Comparison of ENCODE assay signal across 12 mouse cellular contexts in the genomic region with DNA sequence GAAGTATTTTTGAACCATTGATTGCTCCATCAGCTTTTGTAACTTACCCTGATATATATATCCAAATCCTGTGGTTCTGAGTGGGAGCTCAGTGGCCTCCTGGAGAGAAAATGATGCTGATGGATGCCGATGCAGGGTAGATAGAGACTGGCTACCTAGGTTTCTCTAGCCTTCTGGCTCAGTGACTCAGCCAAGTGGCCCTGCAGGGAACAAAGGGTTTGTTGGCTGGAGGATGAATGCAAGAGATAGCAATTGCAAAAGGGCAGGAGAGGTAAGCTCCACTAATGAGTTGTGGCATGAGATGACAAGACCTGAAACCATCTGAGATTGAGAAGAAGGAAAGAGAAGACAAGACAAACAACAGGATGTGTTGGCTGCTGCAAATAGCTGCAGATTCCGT.
"Had no signal": no experiment of that assay in that cellular context is flagged by ENCODE, and none has a peak within 500 bp of the region (broad histone marks: within the 10 kb centered on the region; RNA-seq: fewer than 3 reads in every experiment).

No protein-coding gene starts in this region.

- DNase-seq: kidney, postnatal 10 days; kidney, postnatal 36 days; layer of hippocampus, postnatal 36 days; liver; lung, adult 18-20 months; lung, postnatal 10 days; lung, postnatal 36 days; right cerebral cortex, adult 18-20 months; right cerebral cortex, postnatal 14 days; right cerebral cortex, postnatal 4 days; spleen, adult 18-20 months; thymus, postnatal 25 days had no signal
